Mouse (Mus musculus) thymus, adult 2 months (tissue): Measurements from ENCODE around the gene Utf1. TPM values are rescaled to one million over a fixed set of nuclear protein-coding genes. Genes with fewer than 3 reads are reported as not detected.

ENCODE experiments used
- DNase-seq: peaks from one replicate; pipeline ENCODE4 v3.0.0; 2021
- H3K27ac ChIP-seq: fragments of 200-500 bp; 2 replicates; pipeline ENCODE4 v1.5.1; 2012; ENCODE audit warnings: low read length, control low read depth; ENCODE audit not compliant: control insufficient read depth, insufficient read depth
- H3K27me3 ChIP-seq: fragments of 200-500 bp; 2 replicates; pipeline ENCODE4 v1.6.1; 2012; ENCODE audit warnings: mild to moderate bottlenecking, low read length, moderate library complexity, mixed read lengths; ENCODE audit not compliant: control insufficient read depth, insufficient read depth
- H3K36me3 ChIP-seq: fragments of 200-500 bp; 2 replicates; pipeline ENCODE4 v1.6.1; 2012; ENCODE audit warnings: mild to moderate bottlenecking, low read length, moderate library complexity; ENCODE audit not compliant: control insufficient read depth, insufficient read depth
- H3K4me1 ChIP-seq: fragments of 200-500 bp; replicated peaks from 2 replicates; pipeline ENCODE4 v1.6.1; 2012; ENCODE audit warnings: low read length; ENCODE audit not compliant: control insufficient read depth, insufficient read depth
- H3K4me3 ChIP-seq: fragments of 200-500 bp; 2 replicates; pipeline ENCODE4 v1.5.1; 2012; ENCODE audit warnings: mild to moderate bottlenecking, low read length, control low read depth, moderate library complexity; ENCODE audit not compliant: control insufficient read depth, insufficient read depth
- CTCF ChIP-seq: fragments of 200-500 bp; IDR thresholded peaks from 2 replicates; pipeline ENCODE4 v1.5.1; 2012; ENCODE audit warnings: mild to moderate bottlenecking, control low read depth, low read length, moderate library complexity, borderline replicate concordance; ENCODE audit not compliant: control insufficient read depth, poor library complexity, insufficient read depth; ENCODE audit errors: extremely low read depth
- POLR2A ChIP-seq: fragments of 200-500 bp; IDR thresholded peaks from 2 replicates; pipeline ENCODE4 v1.6.1; 2012; ENCODE audit warnings: mild to moderate bottlenecking, low read length, control low read depth, moderate library complexity; ENCODE audit not compliant: control insufficient read depth, poor library complexity, insufficient read depth; ENCODE audit errors: extremely low read depth
- WGBS: fragments of 180-500 bp; shearing (Covaris S2); methylation state at CpG from one replicate; pipeline ENCODE4 v1.1.7; 2018; 5-methylcytosine and 5-hydroxymethylcytosine counted together
- polyA plus RNA-seq: library from polyadenylated mRNA; depleted of rRNA; stranded (reverse); fragments of >200 nt; gene quantifications from 2 replicates; pipeline ENCODE4 v1.2.3, GENCODE M21; 2012

Utf1 gene
- polyA plus RNA-seq, 1 experiment, result 13.8 TPM

- no peak for DNase-seq
- Histone ChIP-seq H3K27ac (0 out of 2 replicates have a peak overlapping the region, but pooled peaks have one; percentile 36), H3K36me3 (no peaks in the 10 kb centered on the region), H3K4me3 (no peak overlapping the region), H3K4me1 (peaks cover 22% of the 10 kb centered on the region), H3K27me3 (no peaks in the 10 kb centered on the region)
- TF ChIP-seq CTCF (no peak), POLR2A (no peak)
- 19% methylated on average over 5 of the region's 5 CpGs for WGBS
These were observed 27.4 kb downstream of the Utf1 start for GRCm38 (mm10) chr7:139970979-139971378.

DNA sequence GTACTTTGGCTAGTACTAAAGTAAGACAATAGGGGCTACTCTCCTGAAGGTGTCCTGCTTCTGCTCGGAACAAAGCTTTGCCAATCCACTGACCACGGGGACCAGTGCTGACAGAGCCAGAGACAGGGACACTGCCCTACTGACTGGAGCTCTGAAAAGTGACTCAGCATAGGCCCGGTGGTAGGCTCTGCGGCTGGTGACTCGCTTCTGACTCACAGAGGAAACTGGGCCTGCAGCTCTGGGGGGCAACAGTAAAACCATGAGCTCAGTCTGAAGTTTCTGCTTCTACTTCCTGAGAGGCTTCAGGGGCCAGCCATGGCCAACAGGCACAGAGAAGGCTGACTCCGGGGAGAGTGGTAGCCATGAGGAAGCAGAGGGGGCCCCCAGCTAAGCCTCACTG, 27.8 kb downstream of the Utf1 start:
- TF ChIP-seq CTCF (no peak), POLR2A (no peak)
- Histone ChIP-seq H3K27me3 (no peaks in the 10 kb centered on the region), H3K27ac (peak overlapping the region; percentile 36; the same call in 1 of the 2 replicates), H3K36me3 (no peaks in the 10 kb centered on the region), H3K4me3 (no peak overlapping the region), H3K4me1 (peaks cover 22% of the 10 kb centered on the region)
- WGBS, result 15% methylated on average over 6 of the region's 6 CpGs
- no peak for DNase-seq

- no peak for TF ChIP-seq CTCF
- TF ChIP-seq POLR2A, result no peak
- peaks cover 22% of the 10 kb centered on the region for H3K4me1 ChIP-seq
- no peaks in the 10 kb centered on the region for H3K27me3 ChIP-seq
- H3K36me3 ChIP-seq, result no peaks in the 10 kb centered on the region
- no peak overlapping the region for H3K27ac ChIP-seq
- no peak overlapping the region for H3K4me3 ChIP-seq
- DNase-seq, result no peak
These were observed 29.3 kb downstream of the Utf1 start for GRCm38 (mm10) chr7:139972923-139973331.

GRCm38 (mm10) chr7:139974307-139974706, 30.7 kb downstream of the Utf1 start:
- H3K27ac ChIP-seq, result peak overlapping the region; percentile 26; the same call in 1 of the 2 replicates
- WGBS, result 11% methylated on average over 10 of the region's 10 CpGs
- no peak for DNase-seq
- peaks cover 31% of the 10 kb centered on the region for H3K4me1 ChIP-seq
- TF ChIP-seq POLR2A (no peak), CTCF (no peak)
- no peaks in the 10 kb centered on the region for H3K36me3 ChIP-seq
- H3K4me3 ChIP-seq, result no peak overlapping the region
- no peaks in the 10 kb centered on the region for H3K27me3 ChIP-seq

GRCm38 (mm10) chr7:139975471-139975870, 31.9 kb downstream of the Utf1 start:
- H3K4me3 ChIP-seq, result no peak overlapping the region
- no peak overlapping the region for H3K27ac ChIP-seq
- TF ChIP-seq CTCF (no peak), POLR2A (no peak)
- 91% methylated on average over 5 of the region's 5 CpGs for WGBS
- no peak for DNase-seq
- no peaks in the 10 kb centered on the region for H3K36me3 ChIP-seq
- no peaks in the 10 kb centered on the region for H3K27me3 ChIP-seq
- H3K4me1 ChIP-seq, result peaks cover 31% of the 10 kb centered on the region

DNA sequence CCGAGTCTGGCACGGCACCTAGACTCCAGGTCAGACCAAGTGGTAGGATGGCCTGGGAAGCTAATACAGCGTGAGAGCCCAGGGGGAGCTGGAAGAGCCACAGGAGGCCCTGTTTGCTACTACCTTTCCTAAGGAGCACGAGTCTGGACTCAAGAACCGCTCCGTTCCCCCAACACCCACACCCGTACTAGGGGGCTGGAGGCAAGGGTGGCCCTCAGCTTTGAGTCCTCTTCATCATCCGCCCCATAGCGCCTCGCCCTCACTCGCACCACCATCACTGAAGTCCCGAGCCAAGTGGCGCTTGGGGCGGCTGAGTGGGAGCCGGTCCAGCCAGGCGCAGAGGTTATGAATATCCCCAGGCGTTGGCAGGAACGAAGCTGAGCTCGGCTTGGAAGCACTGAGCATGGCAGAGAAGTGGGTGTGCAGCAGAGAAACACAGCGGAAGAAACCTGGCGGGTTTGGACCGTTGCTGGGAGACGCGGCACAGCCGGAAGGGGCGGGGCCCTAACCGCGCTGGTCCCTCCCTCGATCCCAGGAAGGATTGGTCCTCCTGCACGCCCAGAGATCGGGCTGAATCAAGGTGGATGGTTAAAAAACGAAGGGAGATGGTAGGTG, 34.8 kb downstream of the Utf1 start, which contains the start of gene 6430531B16Rik:
TSS of gene 6430531B16Rik (minus strand) at position 478 of the 615 bp plus-strand sequence.
- H3K27me3 ChIP-seq, result no peaks in the 10 kb centered on the region
- no peak within 1 kb of the TSS for H3K27ac ChIP-seq
- peak within 1 kb of the TSS; percentile 26 for H3K4me3 ChIP-seq
- peak; percentile 83 for DNase-seq
- H3K4me1 ChIP-seq, result peaks cover 20% of the 10 kb centered on the region
- WGBS, result 13% methylated on average over 32 of the region's 32 CpGs
- no peaks in the 10 kb centered on the region for H3K36me3 ChIP-seq
- TF ChIP-seq POLR2A (no peak), CTCF (no peak)
